Mouse (Mus musculus) midbrain, embryonic 14.5 days (tissue): Measurements from ENCODE around the gene Tpcn1. TPM values are rescaled to one million over a fixed set of nuclear protein-coding genes. Genes with fewer than 3 reads are reported as not detected.
A peak's percentile ranks its signal among the peaks of the same experiment; 100 is the strongest.

Source experiments
- ATAC-seq: fragments of 200-750 bp; cut with Nextera tagmentation; 2 replicates; pipeline ENCODE4 v1.8.0; 2017; ENCODE audit warnings: moderate number of reproducible peaks, moderate library complexity; ENCODE audit not compliant: low FRiP score, low TSS enrichment
- DNase-seq: peaks from one replicate; pipeline ENCODE4 v3.0.0-alpha.2; 2015
- H3K27ac ChIP-seq: fragments of 300-500 bp; sonication (generic); replicated peaks from 2 replicates; pipeline ENCODE4 v1.5.1; 2014; ENCODE audit warnings: mild to moderate bottlenecking, low read depth, low read length, moderate library complexity
- H3K27me3 ChIP-seq: fragments of 300-500 bp; sonication (generic); 2 replicates; pipeline ENCODE4 v1.6.1; 2014; ENCODE audit warnings: low read length, control low read depth, mixed read lengths; ENCODE audit not compliant: control insufficient read depth, insufficient read depth
- H3K36me3 ChIP-seq: fragments of 300-500 bp; sonication (generic); 2 replicates; pipeline ENCODE4 v1.6.1; 2014; ENCODE audit warnings: low read length, control low read depth; ENCODE audit not compliant: control insufficient read depth, insufficient read depth
- H3K4me1 ChIP-seq: fragments of 300-500 bp; sonication (generic); 2 replicates; pipeline ENCODE4 v1.6.1; 2014; ENCODE audit warnings: mild to moderate bottlenecking, antibody characterized with exemption, low read length, control low read depth; ENCODE audit not compliant: control insufficient read depth, insufficient read depth
- H3K4me2 ChIP-seq: fragments of 300-500 bp; sonication (generic); 2 replicates; pipeline ENCODE4 v1.6.1; 2014; ENCODE audit warnings: mild to moderate bottlenecking, low read length, moderate library complexity
- H3K4me3 ChIP-seq: fragments of 300-500 bp; sonication (generic); replicated peaks from 2 replicates; pipeline ENCODE4 v1.5.1; 2014; ENCODE audit warnings: low read depth, low read length
- H3K9ac ChIP-seq: fragments of 300-500 bp; sonication (generic); replicated peaks from 2 replicates; pipeline ENCODE4 v1.6.1; 2014; ENCODE audit warnings: mild to moderate bottlenecking, low read length, moderate library complexity
- H3K9me3 ChIP-seq: fragments of 300-500 bp; sonication (generic); 2 replicates; pipeline ENCODE4 v1.6.1; 2016; ENCODE audit warnings: low read length, control low read depth, mixed read lengths; ENCODE audit not compliant: control insufficient read depth
- WGBS: fragments of 180-500 bp; shearing (Covaris S2); extraction: QIAGEN DNeasy Blood & Tissue Kit; methylation state at CpG from one replicate; pipeline ENCODE4 v1.1.7; 2014; 5-methylcytosine and 5-hydroxymethylcytosine counted together
- polyA plus RNA-seq: library from polyadenylated mRNA; unstranded; fragments of >200 nt; fragmentation: Nextera tagmentation; extraction: Ambion mirVana; gene quantifications from 2 replicates; pipeline ENCODE4 v1.2.1, GENCODE M21; 2014

Gene Tpcn1
- 10.4 and 12.2 TPM in 2 replicates for polyA plus RNA-seq

DNA sequence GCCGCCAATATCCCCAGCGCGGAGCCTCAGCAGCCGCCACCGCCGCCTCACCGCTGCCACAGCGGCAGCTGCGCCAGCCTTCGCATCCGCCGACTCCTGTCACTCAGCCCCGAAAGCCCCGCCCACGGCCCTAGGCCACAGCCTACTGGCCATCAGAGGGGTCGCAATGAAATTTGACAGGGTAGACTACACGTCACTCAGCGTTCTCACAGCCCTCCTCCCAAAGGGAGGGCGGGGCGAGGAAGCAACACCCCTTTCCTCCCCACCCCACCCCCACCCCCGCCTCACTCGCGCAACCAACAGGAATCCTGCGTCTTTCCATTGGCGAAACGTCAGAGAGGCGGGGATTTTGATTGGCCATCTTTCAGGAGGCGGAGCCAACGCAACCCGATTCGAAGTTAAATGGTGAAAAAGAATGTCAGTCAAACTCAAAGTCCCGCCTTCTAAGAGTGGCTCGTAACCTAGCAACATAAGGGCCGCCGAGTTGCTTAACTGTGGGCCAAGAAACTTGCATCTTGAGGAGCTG lies at the start of gene Tpcn1, which contains the start of gene Iqcd:
Tpcn1 (minus strand) TSS at position 105 of the 526 bp plus-strand sequence.
Iqcd (plus strand) TSS at position 448 of the 526 bp plus-strand sequence.
- Histone ChIP-seq H3K27me3 (no peaks in the 10 kb centered on the region), H3K4me2 (peak within 1 kb of the TSS; percentile 99), H3K36me3 (0 out of 2 replicates have a peak, but pooled peaks cover 3% of the 10 kb centered on the region), H3K9me3 (no peaks in the 10 kb centered on the region), H3K9ac (peak within 1 kb of the TSS; percentile 85), H3K4me1 (peaks cover 18% of the 10 kb centered on the region), H3K27ac (peak within 1 kb of the TSS; percentile 71), H3K4me3 (peak within 1 kb of the TSS; percentile 74)
- DNase-seq, result peak; percentile 100
- under 1% methylated on average over 35 of the region's 35 CpGs for WGBS
- peak; percentile 98 for ATAC-seq

DNA sequence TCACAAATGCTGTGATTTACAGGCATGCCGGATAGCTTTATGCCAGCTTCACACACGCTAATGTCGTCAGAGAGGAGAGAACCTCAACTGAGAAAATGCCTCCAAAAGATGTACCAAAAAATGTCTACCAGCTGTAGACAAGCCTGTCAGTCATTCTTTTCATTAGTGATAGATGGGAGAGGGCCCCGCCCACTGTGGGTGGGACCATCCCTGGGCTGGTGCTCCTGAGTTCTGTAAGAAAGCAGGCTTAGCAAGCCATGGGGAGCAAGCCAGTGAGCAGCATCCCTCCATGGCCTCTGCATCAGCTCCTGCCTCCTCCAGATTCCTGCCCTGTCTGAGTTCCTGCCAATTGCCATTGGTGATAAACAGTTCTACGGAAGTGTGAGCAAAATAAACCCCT lies 47.2 kb upstream of the Tpcn1 start:
- ATAC-seq, result no peak
- WGBS, result 90% methylated on average over 5 of the region's 5 CpGs

DNA sequence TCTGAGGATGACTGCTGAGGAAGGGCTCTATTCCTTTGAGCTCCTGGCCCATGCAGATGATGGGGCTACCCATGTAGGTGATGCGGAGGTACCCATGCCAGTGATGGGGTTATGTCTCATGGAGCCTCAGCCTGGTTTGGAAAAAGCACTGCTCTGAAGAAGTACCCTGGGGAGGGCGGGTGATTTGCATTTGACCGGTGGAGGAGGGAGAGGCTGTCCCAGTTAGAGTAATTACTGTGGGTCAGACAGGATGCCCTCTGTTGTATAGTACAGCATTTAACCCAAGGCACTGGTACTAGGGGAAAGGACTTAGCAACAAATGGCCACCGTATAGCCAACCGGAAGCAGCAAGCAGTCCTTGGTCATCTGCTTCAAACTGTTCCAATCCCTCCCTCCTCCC lies 46.4 kb upstream of the Tpcn1 start:
- DNase-seq (no peak), ATAC-seq (no peak)
- Histone ChIP-seq H3K4me2 (no peak overlapping the region), H3K36me3 (no peaks in the 10 kb centered on the region), H3K27me3 (no peaks in the 10 kb centered on the region; the same call in 1 of the 2 replicates), H3K4me1 (no peaks in the 10 kb centered on the region), H3K9me3 (0 out of 2 replicates have a peak, but pooled peaks cover 3% of the 10 kb centered on the region), H3K9ac (no peak overlapping the region), H3K27ac (no peak overlapping the region), H3K4me3 (no peak overlapping the region)
- WGBS, result 55% methylated on average over 5 of the region's 5 CpGs

More for the DNA sequence above, 47.2 kb upstream of the Tpcn1 start:
- no peak overlapping the region for H3K4me2 ChIP-seq
- H3K27ac ChIP-seq, result no peak overlapping the region
- no peak for DNase-seq
- 0 out of 2 replicates have a peak, but pooled peaks cover 3% of the 10 kb centered on the region for H3K9me3 ChIP-seq
- no peaks in the 10 kb centered on the region for H3K27me3 ChIP-seq
- H3K36me3 ChIP-seq, result no peaks in the 10 kb centered on the region
- H3K9ac ChIP-seq, result no peak overlapping the region
- no peaks in the 10 kb centered on the region for H3K4me1 ChIP-seq
- no peak overlapping the region for H3K4me3 ChIP-seq

DNA sequence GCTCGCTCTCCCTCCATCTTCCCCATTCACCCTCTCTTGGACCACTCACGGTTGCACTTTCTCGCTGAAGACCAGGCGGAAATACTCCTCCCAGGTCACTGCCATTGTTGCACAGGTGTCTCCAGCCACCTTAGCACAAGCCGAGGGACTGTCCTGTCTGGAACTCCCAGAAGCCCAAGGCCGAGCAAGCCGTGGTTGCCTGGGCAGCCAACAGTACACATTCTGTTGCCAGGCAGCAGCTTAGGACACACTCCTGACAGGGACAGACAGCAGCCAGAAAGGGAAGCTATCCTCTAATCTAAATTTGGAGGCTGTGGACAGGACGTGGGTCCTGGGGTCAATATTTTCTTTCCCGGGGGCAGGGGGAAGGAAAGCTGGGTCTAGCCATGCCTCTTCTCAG lies 45.7 kb upstream of the Tpcn1 start, which contains the start of gene Cfap73:
Cfap73 (minus strand) TSS at position 105 of the 400 bp plus-strand sequence.
- H3K9me3 ChIP-seq, result 0 out of 2 replicates have a peak, but pooled peaks cover 3% of the 10 kb centered on the region
- no peak within 1 kb of the TSS for H3K27ac ChIP-seq
- no peak within 1 kb of the TSS for H3K4me2 ChIP-seq
- no peaks in the 10 kb centered on the region; the same call in 1 of the 2 replicates for H3K27me3 ChIP-seq
- H3K36me3 ChIP-seq, result no peaks in the 10 kb centered on the region
- DNase-seq (no peak), ATAC-seq (no peak)
- 52% methylated on average over 9 of the region's 9 CpGs for WGBS
- no peak within 1 kb of the TSS for H3K4me3 ChIP-seq
- no peak within 1 kb of the TSS for H3K9ac ChIP-seq
- H3K4me1 ChIP-seq, result no peaks in the 10 kb centered on the region

DNA sequence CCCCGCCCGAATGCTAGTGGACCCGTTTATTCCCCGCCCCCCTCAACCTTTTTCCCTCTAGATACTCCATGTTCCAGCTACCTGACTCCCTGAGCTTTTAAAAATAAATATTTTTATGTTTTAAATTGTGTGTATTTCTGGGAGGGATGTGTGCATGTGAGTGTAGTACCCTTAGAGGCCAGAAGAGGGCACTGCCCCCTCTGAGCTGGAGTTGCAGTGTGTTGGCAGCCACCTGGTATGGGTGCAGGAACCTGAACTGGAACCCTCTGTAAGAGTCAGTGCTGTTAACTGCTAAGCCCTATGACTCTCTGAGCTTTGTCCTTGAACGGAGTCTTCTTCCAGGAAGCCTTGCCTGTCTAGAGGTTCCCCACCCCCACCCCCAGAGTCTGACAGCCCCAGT lies 43.4 kb upstream of the Tpcn1 start:
- ATAC-seq, result no peak
- 84% methylated on average over 5 of the region's 5 CpGs for WGBS
- H3K4me2 ChIP-seq, result no peak overlapping the region
- no peak overlapping the region for H3K4me3 ChIP-seq
- DNase-seq, result no peak
- 0 out of 2 replicates have a peak, but pooled peaks cover 3% of the 10 kb centered on the region for H3K9me3 ChIP-seq
- H3K9ac ChIP-seq, result no peak overlapping the region
- no peak overlapping the region for H3K27ac ChIP-seq
- no peaks in the 10 kb centered on the region for H3K4me1 ChIP-seq
- no peaks in the 10 kb centered on the region; the same call in 1 of the 2 replicates for H3K27me3 ChIP-seq
- H3K36me3 ChIP-seq, result peaks cover 14% of the 10 kb centered on the region

DNA sequence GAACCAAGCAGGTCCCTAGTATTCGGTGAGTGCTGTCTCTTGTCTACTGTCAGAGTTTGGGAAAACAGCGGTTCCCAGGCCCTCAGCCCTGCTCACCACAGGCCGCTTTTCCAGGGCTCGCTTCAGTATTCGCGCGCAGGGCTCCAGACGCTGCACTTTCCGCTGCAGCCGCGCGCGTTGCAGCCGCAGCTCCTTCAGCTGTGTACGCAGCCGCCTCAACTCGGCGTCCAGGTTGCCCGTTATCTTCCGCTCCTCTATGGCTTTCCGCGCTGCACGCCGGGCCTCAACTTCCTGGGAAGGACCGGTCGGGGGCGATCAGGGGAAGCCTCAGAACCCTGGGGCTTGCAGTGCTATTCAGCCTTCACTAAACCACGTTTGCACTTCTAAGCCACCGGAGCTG lies 42.7 kb upstream of the Tpcn1 start:
- DNase-seq (peak; percentile 65), ATAC-seq (no peak)
- Histone ChIP-seq H3K27me3 (no peaks in the 10 kb centered on the region; the same call in 1 of the 2 replicates), H3K4me3 (no peak overlapping the region), H3K27ac (no peak overlapping the region), H3K36me3 (peaks cover 19% of the 10 kb centered on the region), H3K4me2 (peak overlapping the region; percentile 41), H3K4me1 (no peaks in the 10 kb centered on the region), H3K9ac (peak overlapping the region; percentile 36), H3K9me3 (0 out of 2 replicates have a peak, but pooled peaks cover 3% of the 10 kb centered on the region)
- WGBS, result 7% methylated on average over 29 of the region's 29 CpGs

DNA sequence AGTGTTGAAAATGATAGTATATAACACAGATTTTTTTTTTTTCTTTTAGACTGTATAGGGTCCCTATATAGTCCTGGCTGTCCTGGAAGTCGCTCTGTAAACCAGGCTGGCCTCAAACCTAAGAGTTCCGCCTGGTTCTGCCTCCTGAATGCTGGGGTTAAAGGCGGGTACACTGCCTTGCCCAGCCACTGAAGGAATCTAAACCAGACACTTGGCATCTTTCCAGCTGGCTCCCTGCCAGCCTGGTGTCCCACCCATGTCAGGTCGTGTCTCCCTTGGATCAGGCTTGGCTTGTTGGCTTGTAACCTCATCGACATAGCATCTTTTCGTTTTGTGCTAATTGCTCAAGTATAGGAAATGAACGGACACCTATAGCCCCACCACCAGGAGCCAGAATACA lies 40.2 kb upstream of the Tpcn1 start:
- no peak overlapping the region for H3K4me3 ChIP-seq
- DNase-seq (peak; percentile 58), ATAC-seq (no peak)
- H3K4me2 ChIP-seq, result no peak overlapping the region
- no peaks in the 10 kb centered on the region for H3K4me1 ChIP-seq
- WGBS, result 71% methylated on average over 7 of the region's 7 CpGs
- peaks cover 44% of the 10 kb centered on the region for H3K36me3 ChIP-seq
- no peak overlapping the region for H3K27ac ChIP-seq
- no peak overlapping the region for H3K9ac ChIP-seq
- 0 out of 2 replicates have a peak, but pooled peaks cover 3% of the 10 kb centered on the region for H3K9me3 ChIP-seq
- H3K27me3 ChIP-seq, result no peaks in the 10 kb centered on the region; the same call in 1 of the 2 replicates

DNA sequence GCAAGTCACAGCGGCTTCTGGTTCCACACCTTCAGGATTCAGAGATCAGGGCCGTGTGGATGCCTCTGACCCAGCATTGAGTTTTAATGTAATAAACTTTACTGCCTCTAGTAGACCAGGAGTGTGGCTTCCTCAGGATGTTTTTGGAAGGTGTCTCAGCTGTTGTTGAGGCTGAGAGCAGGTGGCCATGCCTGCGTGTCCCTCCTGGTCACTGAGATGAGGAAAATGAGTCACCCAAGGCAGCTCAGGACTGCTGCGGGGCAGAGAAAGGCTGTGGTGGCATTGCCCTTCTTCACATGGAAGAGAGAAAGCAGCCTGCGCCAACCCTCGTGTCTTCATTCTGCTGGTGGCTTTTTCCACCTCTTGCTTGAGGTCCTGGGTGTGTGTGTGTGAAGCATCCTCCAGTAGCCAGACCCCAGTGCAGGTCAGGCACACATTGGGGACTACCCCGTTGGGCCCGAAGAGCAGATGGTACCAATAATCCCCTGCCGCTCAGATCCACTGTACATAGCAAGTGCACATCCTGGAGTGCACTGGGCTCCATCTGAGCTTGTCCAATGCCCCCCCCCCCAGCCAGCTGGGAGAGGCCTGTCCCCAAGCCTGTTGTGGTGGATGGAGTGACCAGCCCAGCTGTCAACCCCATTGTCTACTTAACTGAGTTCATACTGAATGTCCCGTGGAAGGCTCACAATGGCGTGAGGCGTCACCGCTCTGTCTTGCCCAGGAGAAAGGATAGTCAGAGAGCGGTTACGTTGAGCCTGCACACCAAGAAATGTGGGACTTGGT lies 39.2 kb upstream of the Tpcn1 start:
- Histone ChIP-seq H3K9ac (no peak overlapping the region), H3K36me3 (peaks cover 52% of the 10 kb centered on the region), H3K4me2 (no peak overlapping the region), H3K9me3 (0 out of 2 replicates have a peak, but pooled peaks cover 3% of the 10 kb centered on the region), H3K4me3 (no peak overlapping the region), H3K27ac (no peak overlapping the region), H3K4me1 (no peaks in the 10 kb centered on the region), H3K27me3 (no peaks in the 10 kb centered on the region; the same call in 1 of the 2 replicates)
- no peak for ATAC-seq
- 72% methylated on average over 15 of the region's 15 CpGs for WGBS
- DNase-seq, result no peak
